Mouse (Mus musculus) hindbrain, embryonic 12.5 days (tissue): ENCODE results near the gene Rapgef2. TPM values are rescaled to one million over a fixed set of nuclear protein-coding genes. Genes with fewer than 3 reads are reported as not detected.

Source experiments
- ATAC-seq: fragments of 200-750 bp; cut with Nextera tagmentation; 2 replicates; pipeline ENCODE4 v1.8.0; 2017; ENCODE audit warnings: moderate TSS enrichment; ENCODE audit not compliant: low FRiP score
- H3K27ac ChIP-seq: fragments of 300-500 bp; sonication (generic); 2 replicates; pipeline ENCODE4 v1.5.1; 2016; ENCODE audit warnings: mild to moderate bottlenecking
- H3K27me3 ChIP-seq: fragments of 300-500 bp; sonication (generic); 2 replicates; pipeline ENCODE4 v1.6.1; 2016; ENCODE audit warnings: mild to moderate bottlenecking
- H3K36me3 ChIP-seq: fragments of 300-500 bp; sonication (generic); 2 replicates; pipeline ENCODE4 v1.6.1; 2016; ENCODE audit warnings: mild to moderate bottlenecking
- H3K4me1 ChIP-seq: fragments of 300-500 bp; sonication (generic); 2 replicates; pipeline ENCODE4 v1.6.1; 2016
- H3K4me2 ChIP-seq: fragments of 300-500 bp; sonication (generic); replicated peaks from 2 replicates; pipeline ENCODE4 v1.6.1; 2016; ENCODE audit warnings: mild to moderate bottlenecking
- H3K4me3 ChIP-seq: fragments of 300-500 bp; sonication (generic); 2 replicates; pipeline ENCODE4 v1.5.1; 2016; ENCODE audit warnings: mild to moderate bottlenecking
- H3K9ac ChIP-seq: fragments of 300-500 bp; sonication (generic); 2 replicates; pipeline ENCODE4 v1.6.1; 2016; ENCODE audit warnings: mild to moderate bottlenecking, moderate library complexity
- H3K9me3 ChIP-seq: fragments of 300-500 bp; sonication (generic); replicated peaks from 2 replicates; pipeline ENCODE4 v1.6.1; 2016; ENCODE audit warnings: mild to moderate bottlenecking
- WGBS: fragments of 180-500 bp; shearing (Covaris S2); methylation state at CpG from one replicate; pipeline ENCODE4 v1.1.7; 2016; 5-methylcytosine and 5-hydroxymethylcytosine counted together
- polyA plus RNA-seq: library from polyadenylated mRNA; unstranded; fragments of >200 nt; fragmentation: Nextera tagmentation; extraction: Ambion mirVana; gene quantifications from 2 replicates; pipeline ENCODE4 v1.2.1, GENCODE M21; 2016

Gene Rapgef2
- polyA plus RNA-seq, 1 experiment from 2014 or later, result 12.1 TPM

- Histone ChIP-seq H3K36me3 (no peaks in the 10 kb centered on the region), H3K4me3 (no peak overlapping the region), H3K4me1 (no peaks in the 10 kb centered on the region), H3K27ac (no peak overlapping the region), H3K9me3 (no peaks in the 10 kb centered on the region), H3K9ac (no peak overlapping the region), H3K27me3 (no peaks in the 10 kb centered on the region), H3K4me2 (no peak overlapping the region)
- no peak for ATAC-seq
- WGBS, result 81% methylated on average over 4 of the region's 4 CpGs
Observed at GRCm38 (mm10) chr3:79017440-79017839, 268.9 kb downstream of the Rapgef2 start.

GRCm38 (mm10) chr3:79016830-79017229, 269.5 kb downstream of the Rapgef2 start:
- H3K9me3 ChIP-seq, result no peaks in the 10 kb centered on the region
- no peak overlapping the region for H3K27ac ChIP-seq
- H3K4me2 ChIP-seq, result no peak overlapping the region
- H3K4me1 ChIP-seq, result no peaks in the 10 kb centered on the region
- no peak overlapping the region for H3K9ac ChIP-seq
- ATAC-seq, result no peak
- 85% methylated on average over 9 of the region's 9 CpGs for WGBS
- H3K27me3 ChIP-seq, result no peaks in the 10 kb centered on the region
- no peaks in the 10 kb centered on the region for H3K36me3 ChIP-seq
- H3K4me3 ChIP-seq, result no peak overlapping the region

- no peaks in the 10 kb centered on the region for H3K27me3 ChIP-seq
- no peak overlapping the region for H3K27ac ChIP-seq
- H3K9me3 ChIP-seq, result no peaks in the 10 kb centered on the region
- H3K9ac ChIP-seq, result no peak overlapping the region
- H3K36me3 ChIP-seq, result no peaks in the 10 kb centered on the region
- H3K4me2 ChIP-seq, result no peak overlapping the region
- 87% methylated on average over 9 of the region's 9 CpGs for WGBS
- ATAC-seq, result no peak
- no peaks in the 10 kb centered on the region for H3K4me1 ChIP-seq
- no peak overlapping the region for H3K4me3 ChIP-seq
Observed at GRCm38 (mm10) chr3:79015621-79016474, 270.5 kb downstream of the Rapgef2 start.

Other genes with a start within 250 kb of the Rapgef2 start
- 0.12 and 0.25 TPM in 2 replicates for gene Gm17359, start 50.1 kb upstream of the Rapgef2 start, polyA plus RNA-seq